Mouse (Mus musculus): ENCODE results near the gene Meis2.

Gene Meis2

GRCm38 (mm10) chr2:115854007-115854827 is 211.4 kb downstream of the Meis2 start:
- DNase-seq = no peak

GRCm38 (mm10) chr2:115853221-115853620 is 212.4 kb downstream of the Meis2 start:
- DNase-seq = no peak

- DNase-seq = peak; percentile 15
These were observed 213.0 kb downstream of the Meis2 start for GRCm38 (mm10) chr2:115852615-115853014.

- no peak for DNase-seq
These were observed 213.5 kb downstream of the Meis2 start for GRCm38 (mm10) chr2:115852109-115852508.

- no peak for DNase-seq
These were observed 214.7 kb downstream of the Meis2 start for GRCm38 (mm10) chr2:115850961-115851360.

GRCm38 (mm10) chr2:115842821-115843220 is 222.8 kb downstream of the Meis2 start:
- DNase-seq = no peak

DNA sequence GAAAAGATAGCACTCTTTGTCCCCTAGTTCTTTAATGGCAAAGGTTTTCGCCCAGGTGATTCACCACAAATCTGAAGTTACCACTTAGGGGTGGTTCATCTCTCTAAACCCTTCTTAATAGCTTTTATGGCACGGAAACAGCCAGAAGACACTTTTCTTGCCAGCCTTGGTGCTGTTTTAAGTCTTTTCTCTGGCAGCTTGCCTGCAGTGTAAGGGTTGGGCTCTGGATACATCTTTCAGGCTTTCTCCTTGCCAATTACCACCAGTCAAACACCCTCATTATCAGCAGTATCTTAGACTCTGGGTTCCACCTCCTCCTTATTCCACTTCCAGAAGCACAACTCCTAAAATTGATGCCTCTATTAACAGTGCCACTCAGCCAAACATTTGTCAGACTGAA is 229.6 kb downstream of the Meis2 start:
- DNase-seq = no peak

GRCm38 (mm10) chr2:115822361-115822760 is 243.3 kb downstream of the Meis2 start:
- DNase-seq = no peak

DNA sequence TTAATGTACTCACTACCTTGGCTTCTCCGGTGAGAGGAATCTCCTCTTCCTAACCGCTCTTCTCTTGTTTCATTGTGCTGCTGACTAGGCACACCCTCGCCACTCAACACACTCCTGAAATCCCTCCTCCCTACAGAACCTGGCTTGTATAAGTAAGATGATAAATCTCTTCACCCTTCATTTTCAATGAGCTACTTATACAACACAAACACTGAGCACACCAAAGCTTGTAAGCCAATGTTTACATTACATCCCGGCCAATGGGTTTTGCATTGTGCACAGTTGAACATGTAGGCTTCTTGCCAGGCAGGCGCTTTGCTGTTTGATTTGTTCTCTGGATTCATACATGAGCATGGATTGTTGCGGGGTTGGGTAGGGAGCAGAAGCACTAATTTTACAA is 247.7 kb downstream of the Meis2 start:
- no peak for DNase-seq

DNA sequence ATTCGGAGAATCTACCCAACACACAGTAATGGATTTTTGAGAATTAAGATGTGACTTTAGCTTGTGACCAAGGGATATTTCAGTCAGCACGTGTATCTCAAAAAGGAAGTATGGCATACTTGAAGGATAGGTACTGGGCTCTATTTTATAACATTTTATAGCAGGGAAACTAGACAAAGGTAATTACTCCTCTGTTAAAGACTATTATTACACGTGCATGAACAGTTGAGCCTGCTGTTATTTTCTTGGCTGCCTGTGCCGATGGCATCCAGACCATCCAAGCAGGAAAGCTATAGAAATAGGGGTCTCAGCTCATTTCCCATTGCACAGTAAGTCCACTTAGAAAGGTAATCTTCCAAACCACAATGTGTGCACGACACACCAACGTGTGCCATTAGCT is 251.9 kb downstream of the Meis2 start:
- no peak for DNase-seq

- no peak for DNase-seq
These were observed 252.3 kb downstream of the Meis2 start for GRCm38 (mm10) chr2:115813316-115813715.
